Mouse (Mus musculus) stomach, embryonic 15.5 days (tissue): ENCODE results near the gene Gm29554. TPM values are rescaled to one million over a fixed set of nuclear protein-coding genes. Genes with fewer than 3 reads are reported as not detected.
"Not testable (repeated sequence)": the region's sequence is repeated elsewhere in the genome, so short reads cannot be mapped to it uniquely, and the experiment has no call there.

Experiments
- ATAC-seq: fragments of 200-750 bp; cut with Nextera tagmentation; 2 replicates; pipeline ENCODE4 v1.8.0; 2017; ENCODE audit warnings: low read depth, moderate number of reproducible peaks, moderate TSS enrichment; ENCODE audit not compliant: insufficient read depth, low FRiP score
- H3K27ac ChIP-seq: fragments of 300-500 bp; sonication (generic); 2 replicates; pipeline ENCODE4 v1.5.1; 2015; ENCODE audit warnings: mild to moderate bottlenecking, inconsistent platforms
- H3K27me3 ChIP-seq: fragments of 300-500 bp; sonication (generic); replicated peaks from 2 replicates; pipeline ENCODE4 v1.6.1; 2015; ENCODE audit warnings: inconsistent platforms
- H3K36me3 ChIP-seq: fragments of 300-500 bp; sonication (generic); 2 replicates; pipeline ENCODE4 v1.6.1; 2015; ENCODE audit warnings: inconsistent platforms
- H3K4me1 ChIP-seq: fragments of 300-500 bp; sonication (generic); 2 replicates; pipeline ENCODE4 v1.6.1; 2015; ENCODE audit warnings: inconsistent platforms
- H3K4me2 ChIP-seq: fragments of 300-500 bp; sonication (generic); 2 replicates; pipeline ENCODE4 v1.6.1; 2015; ENCODE audit warnings: mild to moderate bottlenecking, inconsistent platforms
- H3K4me3 ChIP-seq: fragments of 300-500 bp; sonication (generic); replicated peaks from 2 replicates; pipeline ENCODE4 v1.5.1; 2015; ENCODE audit warnings: inconsistent platforms
- H3K9ac ChIP-seq: fragments of 300-500 bp; sonication (generic); 2 replicates; pipeline ENCODE4 v1.6.1; 2015; ENCODE audit warnings: inconsistent platforms
- H3K9me3 ChIP-seq: fragments of 300-500 bp; sonication (generic); 2 replicates; pipeline ENCODE4 v1.6.1; 2016; ENCODE audit warnings: inconsistent platforms
- WGBS: fragments of 180-500 bp; shearing (Covaris S2); methylation state at CpG from one replicate; pipeline ENCODE4 v1.1.7; 2015; 5-methylcytosine and 5-hydroxymethylcytosine counted together
- polyA plus RNA-seq: library from polyadenylated mRNA; unstranded; fragments of >200 nt; fragmentation: Nextera tagmentation; extraction: Ambion mirVana; gene quantifications from 2 replicates; pipeline ENCODE4 v1.2.1, GENCODE M21; 2015

The Gm29554 gene
- not detected in 2 replicates for polyA plus RNA-seq

DNA sequence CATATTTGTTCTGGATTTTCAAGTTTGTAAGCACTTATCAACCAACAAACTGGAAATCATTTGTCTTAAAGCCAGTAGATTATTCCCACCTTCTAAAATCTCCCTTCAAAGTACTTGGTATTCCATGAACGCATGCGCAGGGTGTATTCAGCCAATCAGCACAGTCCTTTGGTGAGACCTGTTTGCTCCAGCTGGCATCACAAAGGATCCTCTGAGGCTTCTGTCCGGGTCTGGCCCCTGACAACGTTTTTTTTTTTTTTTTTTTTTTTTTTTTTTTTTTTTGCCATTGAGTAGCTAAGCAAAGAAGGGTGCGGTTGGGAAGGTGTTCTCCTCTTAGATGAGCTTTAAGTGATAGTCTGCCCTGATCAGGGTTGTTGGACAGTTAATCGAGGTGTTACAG is at the start of gene Gm29554:
Gene Gm29554 (plus strand): TSS at position 301 of the 400 bp plus-strand sequence.
- not testable (repeated sequence) for ATAC-seq

More for the DNA sequence above, at the start of gene Gm29554:
- H3K36me3 ChIP-seq, H3K27me3 ChIP-seq, H3K4me2 ChIP-seq, H3K9ac ChIP-seq, H3K4me1 ChIP-seq, H3K27ac ChIP-seq, H3K4me3 ChIP-seq, H3K9me3 ChIP-seq: not testable (repeated sequence)
- no CpG with 5 or more reads among the region's 6 CpGs for WGBS

Other genes starting within 250 kb of the Gm29554 start
- not detected in 2 replicates for gene Gm20812, start 108.0 kb downstream of the Gm29554 start, polyA plus RNA-seq